Mouse (Mus musculus): ENCODE data around the gene Mrvi1. TPM values are rescaled to one million over a fixed set of nuclear protein-coding genes. Genes with fewer than 3 reads are reported as not detected.

Mrvi1 gene
- polyA plus RNA-seq, 1 experiment from 2014 or later, result 3.0 TPM

DNA sequence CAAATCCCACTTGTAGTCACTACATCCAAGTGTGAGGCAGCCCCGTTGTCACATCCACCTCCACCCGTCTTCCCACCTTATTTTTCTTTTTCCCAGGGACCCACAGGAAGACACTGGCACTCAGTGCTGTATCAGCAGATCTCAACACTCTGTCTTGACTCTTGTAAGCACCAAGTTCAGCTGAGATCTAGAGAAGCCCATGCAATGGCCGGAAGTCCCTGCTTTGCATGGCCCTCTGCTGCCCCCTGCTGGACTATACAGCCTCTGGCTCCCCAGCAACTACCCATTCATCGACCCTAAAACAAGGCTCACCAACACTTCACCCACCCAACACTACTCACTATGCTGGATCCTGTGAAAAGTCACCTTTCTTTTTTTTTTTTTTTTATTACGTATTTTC lies 32.6 kb upstream of the Mrvi1 start:
- peak; percentile 93 for DNase-seq (ENCODE audit: low spot score)
- WGBS, result 33% methylated on average over 5 of the region's 5 CpGs
- H3K4me1 ChIP-seq (ENCODE audit: control insufficient read depth, insufficient read depth, low read length), result no peaks in the 10 kb centered on the region
- no peaks in the 10 kb centered on the region for H3K9me3 ChIP-seq (ENCODE audit: control insufficient read depth, low read length)
- no peaks in the 10 kb centered on the region for H3K36me3 ChIP-seq (ENCODE audit: control insufficient read depth, insufficient read depth, low read length)
- H3K27me3 ChIP-seq (replicated peaks; ENCODE audit: control insufficient read depth, insufficient read depth, low read length), result no peaks in the 10 kb centered on the region
- ATAC-seq (ENCODE audit: low read depth), result peak; percentile 82; the same call in 1 of the 2 replicates
- H3K9ac ChIP-seq (ENCODE audit: low read depth, low read length), result no peak overlapping the region
- no peak overlapping the region for H3K4me2 ChIP-seq (ENCODE audit: low read depth, low read length)
- no peak overlapping the region for H3K27ac ChIP-seq (replicated peaks; ENCODE audit: low read depth, low read length)
- H3K4me3 ChIP-seq (ENCODE audit: low read depth, low read length), result no peak overlapping the region

DNA sequence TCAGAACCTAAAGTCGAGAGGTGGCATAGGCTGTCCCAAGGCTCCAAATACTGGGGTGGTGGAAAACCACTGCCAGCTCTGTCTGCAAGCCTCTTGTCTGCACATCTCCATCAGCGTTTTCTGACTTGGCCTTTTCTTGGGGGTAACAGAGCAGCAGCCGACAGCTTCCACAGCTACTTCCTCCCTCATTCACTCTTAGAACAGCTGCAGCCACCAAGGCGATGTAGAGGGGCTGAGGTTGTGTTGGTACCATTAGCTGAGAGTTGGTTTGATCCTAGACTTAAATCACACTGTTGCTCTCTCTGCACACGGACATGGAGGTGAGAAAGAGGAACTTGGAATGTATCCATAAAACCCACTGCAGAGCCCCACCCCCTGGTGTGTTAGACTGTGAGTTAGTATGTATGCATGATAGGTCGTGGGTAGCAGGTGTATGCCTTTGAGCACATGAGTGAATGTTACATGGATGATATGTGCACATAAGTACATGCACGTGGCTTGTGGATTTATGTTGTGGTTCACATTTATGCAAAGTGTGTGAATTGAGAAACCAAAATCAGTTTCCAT lies 31.9 kb upstream of the Mrvi1 start:
- WGBS, result 76% methylated on average over 7 of the region's 7 CpGs
- Histone ChIP-seq H3K4me3 (ENCODE audit: low read depth, low read length) (no peak overlapping the region), H3K27ac (replicated peaks; ENCODE audit: low read depth, low read length) (no peak overlapping the region), H3K9ac (ENCODE audit: low read depth, low read length) (no peak overlapping the region), H3K4me2 (ENCODE audit: low read depth, low read length) (no peak overlapping the region), H3K36me3 (ENCODE audit: control insufficient read depth, insufficient read depth, low read length) (no peaks in the 10 kb centered on the region), H3K4me1 (ENCODE audit: control insufficient read depth, insufficient read depth, low read length) (no peaks in the 10 kb centered on the region), H3K27me3 (replicated peaks; ENCODE audit: control insufficient read depth, insufficient read depth, low read length) (no peaks in the 10 kb centered on the region), H3K9me3 (ENCODE audit: control insufficient read depth, low read length) (no peaks in the 10 kb centered on the region)
- DNase-seq (ENCODE audit: low spot score), result no peak
- no peak for ATAC-seq (ENCODE audit: low read depth)

DNA sequence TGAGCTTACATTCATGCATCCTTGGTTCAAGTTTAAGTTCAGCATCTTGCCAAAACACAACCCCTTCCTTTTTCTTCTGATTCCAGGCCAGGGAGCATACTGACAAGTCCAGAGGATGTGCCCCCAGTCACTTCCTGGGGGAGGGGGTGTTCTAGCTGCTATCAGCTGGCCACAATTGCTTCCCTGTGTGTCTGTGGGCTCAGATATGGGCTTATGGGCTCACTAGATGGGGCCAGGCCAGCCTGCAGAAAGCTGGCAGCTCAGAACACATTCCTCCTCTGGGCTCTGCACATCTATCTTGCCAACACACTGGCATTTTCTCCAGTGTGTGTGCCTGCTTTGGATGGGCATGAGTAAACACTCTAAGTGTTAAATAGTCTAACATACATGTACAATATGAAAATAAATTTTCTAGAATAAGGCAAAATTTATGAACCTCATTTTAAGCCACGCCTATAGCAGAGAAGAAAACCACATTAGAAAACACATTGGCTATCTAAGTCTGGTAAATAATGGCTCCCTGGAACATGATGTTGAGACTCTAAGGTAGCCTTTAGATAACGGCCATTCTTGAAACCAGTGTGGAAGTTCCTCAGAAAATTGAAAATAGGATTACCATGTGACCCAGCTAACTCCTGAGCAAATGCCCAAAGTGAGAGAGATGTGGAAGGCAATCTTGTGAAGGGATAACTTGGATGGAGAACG lies 22.0 kb upstream of the Mrvi1 start:
- Histone ChIP-seq H3K27ac (replicated peaks; ENCODE audit: low read depth, low read length) (no peak overlapping the region), H3K4me2 (ENCODE audit: low read depth, low read length) (no peak overlapping the region), H3K9ac (ENCODE audit: low read depth, low read length) (no peak overlapping the region), H3K27me3 (replicated peaks; ENCODE audit: control insufficient read depth, insufficient read depth, low read length) (no peaks in the 10 kb centered on the region), H3K4me3 (ENCODE audit: low read depth, low read length) (no peak overlapping the region), H3K36me3 (ENCODE audit: control insufficient read depth, insufficient read depth, low read length) (no peaks in the 10 kb centered on the region), H3K9me3 (ENCODE audit: control insufficient read depth, low read length) (no peaks in the 10 kb centered on the region), H3K4me1 (ENCODE audit: control insufficient read depth, insufficient read depth, low read length) (no peaks in the 10 kb centered on the region)
- ATAC-seq (ENCODE audit: low read depth), result no peak
- no peak for DNase-seq (ENCODE audit: low spot score)
- WGBS, result 78% methylated on average over 3 of the region's 3 CpGs

DNA sequence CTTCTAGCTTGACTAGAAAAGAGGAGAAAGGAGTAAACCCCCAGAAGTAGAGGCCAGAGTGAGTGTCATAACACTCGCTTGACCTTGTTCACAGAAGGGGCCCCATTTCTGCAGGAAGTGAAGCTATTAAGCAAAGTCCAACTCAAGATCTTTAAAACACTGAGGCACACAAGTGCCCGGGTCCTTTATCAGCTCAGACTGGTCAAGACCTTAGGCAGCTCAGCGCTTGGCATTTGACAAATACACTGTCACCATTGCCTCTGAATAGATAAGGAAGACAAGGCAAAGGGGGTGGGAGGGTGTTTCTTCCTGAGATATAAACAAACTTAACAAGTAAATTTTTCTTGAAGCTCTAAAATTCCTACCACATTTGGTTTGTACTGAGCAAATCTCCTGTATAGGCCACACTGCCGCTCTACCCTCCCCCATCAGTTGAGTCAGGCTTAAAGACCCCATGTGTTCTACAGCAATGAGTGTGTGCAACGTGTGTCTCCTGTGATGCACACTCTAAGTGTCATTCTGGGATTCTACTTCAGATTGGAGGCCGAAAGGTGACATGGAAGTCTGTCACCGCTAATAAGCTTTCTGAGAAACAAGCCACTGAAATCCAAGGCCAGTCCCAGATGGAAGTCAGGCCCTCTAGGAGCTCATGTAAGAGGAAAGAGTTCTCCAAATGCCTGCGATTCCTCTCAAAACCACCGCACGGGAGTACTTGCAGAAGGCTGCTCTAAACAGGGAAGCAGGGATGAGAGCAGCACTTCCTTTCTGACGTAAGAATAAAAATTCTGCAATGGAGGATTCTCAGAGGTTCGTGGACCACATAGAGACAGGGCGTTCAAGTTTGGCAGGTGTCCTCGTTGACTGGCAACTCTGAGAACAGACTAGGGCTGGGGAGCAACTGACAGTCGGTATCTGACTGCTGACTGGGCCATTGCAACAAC lies 16.9 kb upstream of the Mrvi1 start:
- H3K4me1 ChIP-seq (ENCODE audit: control insufficient read depth, insufficient read depth, low read length), result no peaks in the 10 kb centered on the region
- no peak overlapping the region for H3K4me2 ChIP-seq (ENCODE audit: low read depth, low read length)
- H3K9ac ChIP-seq (ENCODE audit: low read depth, low read length), result no peak overlapping the region
- DNase-seq (ENCODE audit: low spot score) (no peak), ATAC-seq (ENCODE audit: low read depth) (no peak)
- no peaks in the 10 kb centered on the region for H3K9me3 ChIP-seq (ENCODE audit: control insufficient read depth, low read length)
- H3K4me3 ChIP-seq (ENCODE audit: low read depth, low read length), result no peak overlapping the region
- H3K27ac ChIP-seq (replicated peaks; ENCODE audit: low read depth, low read length), result no peak overlapping the region
- H3K27me3 ChIP-seq (replicated peaks; ENCODE audit: control insufficient read depth, insufficient read depth, low read length), result no peaks in the 10 kb centered on the region
- 78% methylated on average over 15 of the region's 15 CpGs for WGBS
- no peaks in the 10 kb centered on the region for H3K36me3 ChIP-seq (ENCODE audit: control insufficient read depth, insufficient read depth, low read length)

DNA sequence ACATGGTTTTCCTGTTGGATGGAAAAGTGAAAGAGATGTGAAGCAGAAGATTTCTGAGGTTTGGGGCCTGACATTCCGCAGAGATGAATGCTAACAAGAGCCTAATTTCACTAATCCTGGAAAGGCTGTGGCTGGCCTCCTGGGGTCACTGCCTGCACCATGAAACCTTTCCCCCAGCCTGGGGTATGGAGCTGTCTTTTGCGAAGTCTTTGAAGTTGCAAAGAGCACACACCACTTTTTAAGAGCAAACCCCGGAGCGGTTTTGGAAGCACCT lies 8.9 kb upstream of the Mrvi1 start:
- Histone ChIP-seq H3K27ac (replicated peaks; ENCODE audit: low read depth, low read length) (no peak overlapping the region), H3K4me1 (ENCODE audit: control insufficient read depth, insufficient read depth, low read length) (0 out of 2 replicates have a peak, but pooled peaks cover 10% of the 10 kb centered on the region), H3K4me2 (ENCODE audit: low read depth, low read length) (no peak overlapping the region), H3K4me3 (ENCODE audit: low read depth, low read length) (no peak overlapping the region), H3K9ac (ENCODE audit: low read depth, low read length) (no peak overlapping the region), H3K9me3 (ENCODE audit: control insufficient read depth, low read length) (no peaks in the 10 kb centered on the region), H3K36me3 (ENCODE audit: control insufficient read depth, insufficient read depth, low read length) (no peaks in the 10 kb centered on the region), H3K27me3 (replicated peaks; ENCODE audit: control insufficient read depth, insufficient read depth, low read length) (no peaks in the 10 kb centered on the region)
- WGBS, result 31% methylated on average over 4 of the region's 4 CpGs
- ATAC-seq (ENCODE audit: low read depth) (no peak; the same call in 1 of the 2 replicates), DNase-seq (ENCODE audit: low spot score) (peak; percentile 15)

DNA sequence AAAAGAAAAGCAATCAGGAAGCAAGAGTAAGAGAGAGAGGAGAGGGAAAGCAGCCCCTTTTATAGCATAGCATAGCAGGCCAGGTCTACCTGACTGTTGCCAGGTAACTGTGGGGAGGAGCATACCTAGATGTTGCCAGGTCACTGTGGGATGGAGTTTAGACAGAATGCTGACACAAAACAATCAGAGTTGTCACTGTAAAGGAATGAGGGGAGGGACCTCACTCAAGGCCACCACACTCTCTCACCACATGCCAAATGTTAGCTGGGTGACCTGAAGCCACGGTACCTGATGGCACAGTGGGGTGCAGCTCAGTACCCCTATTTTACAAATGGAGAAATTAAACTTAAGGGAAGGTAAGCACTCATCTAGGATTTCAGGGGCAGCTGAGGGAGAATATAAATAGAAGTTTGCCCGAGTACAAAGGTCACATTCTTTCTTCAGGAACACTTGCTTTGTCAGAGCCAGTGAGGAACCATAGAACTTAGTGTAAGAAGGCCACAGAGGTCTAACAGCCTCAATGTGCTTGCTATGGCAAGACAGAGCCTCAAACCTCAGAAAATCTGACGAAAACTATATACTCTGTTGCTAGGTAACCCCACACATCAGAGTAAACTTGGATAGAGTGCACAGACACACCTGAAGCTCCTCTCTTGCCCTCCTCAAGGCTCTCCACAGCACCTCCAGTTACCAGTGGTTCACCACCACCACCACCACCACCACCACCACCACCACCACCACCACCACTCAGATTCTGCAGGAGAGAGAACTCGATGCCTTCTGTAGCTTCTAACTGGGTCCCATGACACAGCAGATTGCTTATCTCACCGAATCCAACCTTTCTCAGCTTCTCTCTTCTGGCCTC lies 8.3 kb upstream of the Mrvi1 start:
- H3K36me3 ChIP-seq (ENCODE audit: control insufficient read depth, insufficient read depth, low read length), result no peaks in the 10 kb centered on the region
- no peaks in the 10 kb centered on the region for H3K9me3 ChIP-seq (ENCODE audit: control insufficient read depth, low read length)
- no peaks in the 10 kb centered on the region for H3K27me3 ChIP-seq (replicated peaks; ENCODE audit: control insufficient read depth, insufficient read depth, low read length)
- H3K4me1 ChIP-seq (ENCODE audit: control insufficient read depth, insufficient read depth, low read length), result 0 out of 2 replicates have a peak, but pooled peaks cover 10% of the 10 kb centered on the region
- H3K9ac ChIP-seq (ENCODE audit: low read depth, low read length), result no peak overlapping the region
- H3K4me3 ChIP-seq (ENCODE audit: low read depth, low read length), result no peak overlapping the region
- WGBS, result 36% methylated on average over 5 of the region's 5 CpGs
- ATAC-seq (ENCODE audit: low read depth), result no peak
- DNase-seq (ENCODE audit: low spot score), result no peak
- no peak overlapping the region for H3K27ac ChIP-seq (replicated peaks; ENCODE audit: low read depth, low read length)
- no peak overlapping the region for H3K4me2 ChIP-seq (ENCODE audit: low read depth, low read length)

DNA sequence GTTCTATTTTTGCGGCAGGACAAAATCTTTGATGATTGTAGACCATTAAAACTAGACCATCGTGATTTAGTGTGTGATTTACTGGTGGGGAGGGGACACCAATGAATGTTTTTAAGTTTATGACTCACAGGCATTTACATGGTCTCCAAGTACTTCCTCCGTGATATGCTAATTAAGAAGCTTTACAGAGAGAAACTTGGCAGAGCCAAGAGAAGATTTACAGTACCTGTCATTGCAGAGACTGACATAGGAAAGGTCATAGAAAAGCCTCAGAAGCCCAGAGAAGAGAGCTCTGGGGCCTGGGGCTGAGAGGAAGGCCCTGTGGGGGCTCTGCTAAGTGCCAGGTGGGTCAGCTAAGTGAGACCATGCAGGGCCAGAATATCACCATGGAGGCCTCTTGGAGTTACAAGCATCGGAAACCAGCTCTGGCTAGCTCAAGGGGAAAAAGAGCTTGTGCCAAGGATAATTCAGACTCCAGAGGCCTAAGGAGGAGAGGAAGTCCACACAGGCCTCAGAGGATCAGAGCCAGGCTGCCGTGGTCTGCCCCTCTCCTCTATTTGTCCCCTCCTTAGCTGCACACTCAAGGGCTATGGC lies 7.1 kb upstream of the Mrvi1 start:
- H3K27me3 ChIP-seq (replicated peaks; ENCODE audit: control insufficient read depth, insufficient read depth, low read length), result no peaks in the 10 kb centered on the region
- DNase-seq (ENCODE audit: low spot score) (no peak), ATAC-seq (ENCODE audit: low read depth) (no peak)
- no peaks in the 10 kb centered on the region for H3K36me3 ChIP-seq (ENCODE audit: control insufficient read depth, insufficient read depth, low read length)
- H3K4me3 ChIP-seq (ENCODE audit: low read depth, low read length), result no peak overlapping the region
- WGBS, result 69% methylated on average over 5 of the region's 5 CpGs
- 0 out of 2 replicates have a peak, but pooled peaks cover 10% of the 10 kb centered on the region for H3K4me1 ChIP-seq (ENCODE audit: control insufficient read depth, insufficient read depth, low read length)
- 0 out of 2 replicates have a peak overlapping the region, but pooled peaks have one; percentile 35 for H3K27ac ChIP-seq (replicated peaks; ENCODE audit: low read depth, low read length)
- no peak overlapping the region for H3K9ac ChIP-seq (ENCODE audit: low read depth, low read length)
- no peaks in the 10 kb centered on the region for H3K9me3 ChIP-seq (ENCODE audit: control insufficient read depth, low read length)
- no peak overlapping the region for H3K4me2 ChIP-seq (ENCODE audit: low read depth, low read length)

DNA sequence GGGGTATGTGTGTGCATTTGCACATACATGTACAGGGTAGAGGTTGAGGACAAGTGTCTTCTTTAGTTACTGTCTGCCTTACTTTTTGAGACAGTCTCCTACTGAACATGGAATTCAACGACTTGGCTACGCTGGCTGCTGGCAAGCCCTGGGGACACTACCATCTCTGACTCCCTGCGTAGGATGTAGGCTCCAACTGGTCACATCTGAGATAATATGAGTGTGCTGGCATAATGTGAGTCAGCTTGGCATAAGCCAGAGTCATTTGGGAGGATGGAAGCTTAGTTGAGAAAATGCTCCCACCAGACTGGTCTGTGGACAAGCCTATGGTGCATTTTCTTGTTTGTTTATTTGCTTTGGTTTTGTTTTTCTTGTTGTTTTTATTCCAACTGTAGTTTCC lies 5.8 kb upstream of the Mrvi1 start:
- Histone ChIP-seq H3K4me2 (ENCODE audit: low read depth, low read length) (no peak overlapping the region), H3K9me3 (ENCODE audit: control insufficient read depth, low read length) (no peaks in the 10 kb centered on the region), H3K36me3 (ENCODE audit: control insufficient read depth, insufficient read depth, low read length) (no peaks in the 10 kb centered on the region), H3K4me3 (ENCODE audit: low read depth, low read length) (no peak overlapping the region), H3K27ac (replicated peaks; ENCODE audit: low read depth, low read length) (no peak overlapping the region), H3K9ac (ENCODE audit: low read depth, low read length) (no peak overlapping the region), H3K4me1 (ENCODE audit: control insufficient read depth, insufficient read depth, low read length) (0 out of 2 replicates have a peak, but pooled peaks cover 10% of the 10 kb centered on the region), H3K27me3 (replicated peaks; ENCODE audit: control insufficient read depth, insufficient read depth, low read length) (no peaks in the 10 kb centered on the region)
- DNase-seq (ENCODE audit: low spot score), result no peak
- 86% methylated on average over 3 of the region's 3 CpGs for WGBS
- ATAC-seq (ENCODE audit: low read depth), result no peak

Measured in embryonic facial prominence, embryonic 14.5 days (tissue).